Mouse (Mus musculus) C2C12 (cell line): ENCODE measurements around the gene Mus81.

Source experiments
- CEBPB ChIP-seq: IDR thresholded peaks from one replicate; pipeline ENCODE4 v1.6.1; 2011; ENCODE audit warnings: low read depth, mild to moderate bottlenecking, control low read depth, moderate library complexity
- CTCF ChIP-seq: IDR thresholded peaks from one replicate; pipeline ENCODE4 v1.5.1; 2011; ENCODE audit not compliant: control insufficient read depth, insufficient read depth, insufficient read length
- MAX ChIP-seq: IDR thresholded peaks from one replicate; pipeline ENCODE4 v1.6.1; 2011; ENCODE audit warnings: mild to moderate bottlenecking, control low read depth
- MYOD1 ChIP-seq: IDR thresholded peaks from one replicate; pipeline ENCODE4 v1.6.1; 2011; ENCODE audit warnings: low read depth; ENCODE audit not compliant: control insufficient read depth, insufficient read length
- USF1 ChIP-seq: IDR thresholded peaks from one replicate; pipeline ENCODE4 v1.6.1; 2011; ENCODE audit warnings: low read depth, mild to moderate bottlenecking, control low read depth, moderate library complexity

GRCm38 (mm10) chr19:5459896-5460295 lies 28.3 kb downstream of the Mus81 start:
- no peak for TF ChIP-seq CTCF
- no peak for TF ChIP-seq CEBPB
- TF ChIP-seq MYOD1, result no peak
- TF ChIP-seq MAX, result no peak
- no peak for TF ChIP-seq USF1
